Mouse (Mus musculus) CH12.LX (cell line): ENCODE results near the gene Tbata.

Experiments used
- CTCF ChIP-seq, 2 experiments: IDR thresholded peaks in 1 of 2; conservative IDR thresholded peaks in 1 of 2; 2 replicates each; pipeline ENCODE4 v1.5.1; 2011 to 2012; ENCODE audit warnings: low read depth in 2 of 2, low read length in 2 of 2, improper control_type of control experiment in 1 of 2, inconsistent platforms in 1 of 2, mild to moderate bottlenecking in 1 of 2, moderate library complexity in 1 of 2
- KAT2A ChIP-seq: IDR thresholded peaks from 2 replicates; pipeline ENCODE4 v1.6.1; 2012; ENCODE audit warnings: low read length, improper control_type of control experiment, inconsistent platforms; ENCODE audit not compliant: insufficient replicate concordance
- MEF2A ChIP-seq: IDR thresholded peaks from 2 replicates; pipeline ENCODE4 v1.6.1; 2014; ENCODE audit warnings: low read depth, mild to moderate bottlenecking, inconsistent platforms, low read length, improper control_type of control experiment, borderline replicate concordance
- MXI1 ChIP-seq: IDR thresholded peaks from 2 replicates; pipeline ENCODE4 v1.6.1; 2011; ENCODE audit warnings: mild to moderate bottlenecking, low read depth, low read length, improper control_type of control experiment
- POLR2A ChIP-seq: IDR thresholded peaks from 2 replicates; pipeline ENCODE4 v1.6.1; 2011; ENCODE audit warnings: low read depth, mild to moderate bottlenecking, improper control_type of control experiment, low read length
- SMC3 ChIP-seq: IDR thresholded peaks from 2 replicates; pipeline ENCODE4 v1.6.1; 2011; ENCODE audit warnings: low read depth, low read length, improper control_type of control experiment
- TBP ChIP-seq: conservative IDR thresholded peaks from 2 replicates; pipeline ENCODE4 v1.6.1; 2011; ENCODE audit warnings: low read depth, low read length, improper control_type of control experiment
- USF1 ChIP-seq: IDR thresholded peaks from 2 replicates; pipeline ENCODE4 v1.6.1; 2014; ENCODE audit warnings: low read depth, mild to moderate bottlenecking, inconsistent platforms, low read length, improper control_type of control experiment

GRCm38 (mm10) chr10:61137567-61137966 lies 34.2 kb upstream of the Tbata start:
- no peak for TF ChIP-seq USF1
- no peak for TF ChIP-seq CTCF (conservative IDR thresholded peaks at IDR 0.05 in 1 of 2, IDR thresholded peaks at IDR 0.05 in 1 of 2; ENCODE audit: low read depth in 2 of 2, low read length in 2 of 2)
- no peak for TF ChIP-seq MXI1
- TF ChIP-seq SMC3, result no peak
- TF ChIP-seq POLR2A, result no peak
- no peak for TF ChIP-seq TBP
- no peak for TF ChIP-seq KAT2A
- no peak for TF ChIP-seq MEF2A
